Mouse (Mus musculus): ENCODE measurements at regions not wholly inside any gene's neighbourhood (a gene's known extent, or its start where the extent isn't known, plus 50 kb on each side); places are given as distances from the start of the nearest gene placed in this dataset.

DNA sequence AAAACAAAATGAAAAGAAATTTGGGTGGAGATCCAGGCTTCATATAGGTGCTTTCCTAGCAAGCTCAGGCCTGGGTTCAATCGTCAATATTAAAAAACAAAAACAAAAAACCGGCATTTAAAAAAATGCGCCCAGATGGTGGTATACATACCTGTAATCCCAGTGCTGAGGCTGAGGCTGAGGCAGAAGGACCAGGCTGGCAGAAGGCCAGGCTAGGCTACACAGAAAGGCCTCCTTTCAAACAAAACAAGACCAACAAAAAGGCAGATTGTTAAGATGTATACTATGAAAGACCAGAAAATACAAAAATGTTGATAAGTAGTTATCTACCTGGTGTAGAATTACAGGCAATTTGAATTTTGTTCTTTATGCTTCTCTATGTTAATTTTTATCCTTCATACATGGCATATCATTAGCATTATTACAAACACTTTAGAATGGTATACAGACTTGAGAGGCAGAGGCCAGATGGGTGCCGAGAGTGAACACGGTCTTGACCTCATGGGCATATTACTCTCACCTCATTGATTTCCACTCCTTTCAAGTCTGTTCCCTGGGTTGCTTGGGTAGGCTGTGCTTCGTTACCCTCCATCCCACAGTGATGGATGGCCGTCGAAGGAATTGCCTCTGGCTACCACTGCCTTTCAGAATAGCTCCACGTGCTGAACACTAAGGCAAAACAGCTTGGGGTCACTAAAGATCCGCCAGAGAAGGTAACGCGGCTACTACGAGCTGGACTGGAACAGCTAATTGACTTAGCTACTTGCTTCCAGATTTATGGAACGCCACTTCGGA, 339.6 kb upstream of the Gm6657 start:
- no peak overlapping the region for H3K27ac ChIP-seq (ENCODE audit: insufficient read depth, low read length)
- H3K4me3 ChIP-seq (ENCODE audit: insufficient read depth, low read length), result no peak overlapping the region
- peaks cover 5% of the 10 kb centered on the region; the same call in 1 of the 2 replicates for H3K4me1 ChIP-seq (ENCODE audit: control insufficient read depth, insufficient read depth, low read length)
- TF ChIP-seq POLR2A (IDR thresholded peaks at IDR 0.05; ENCODE audit: low read depth, low read length) (no peak), CTCF (IDR thresholded peaks at IDR 0.05; ENCODE audit: borderline replicate concordance, insufficient read depth, low read length) (no peak)

- no peak for TF ChIP-seq POLR2A (IDR thresholded peaks at IDR 0.05; ENCODE audit: low read depth, low read length)
- no peak for TF ChIP-seq CTCF (IDR thresholded peaks at IDR 0.05; ENCODE audit: borderline replicate concordance, insufficient read depth, low read length)
- no peak overlapping the region for H3K27ac ChIP-seq (ENCODE audit: insufficient read depth, low read length)
- H3K4me3 ChIP-seq (ENCODE audit: insufficient read depth, low read length), result no peak overlapping the region
- H3K4me1 ChIP-seq (ENCODE audit: control insufficient read depth, insufficient read depth, low read length), result peaks cover 5% of the 10 kb centered on the region; the same call in 1 of the 2 replicates
These were observed 338.2 kb upstream of the Gm6657 start for GRCm38 (mm10) chr12:77855796-77856195.

GRCm38 (mm10) chr12:77857281-77857680, 336.8 kb upstream of the Gm6657 start:
- no peak overlapping the region for H3K4me3 ChIP-seq (ENCODE audit: insufficient read depth, low read length)
- TF ChIP-seq POLR2A (IDR thresholded peaks at IDR 0.05; ENCODE audit: low read depth, low read length), result no peak
- no peak for TF ChIP-seq CTCF (IDR thresholded peaks at IDR 0.05; ENCODE audit: borderline replicate concordance, insufficient read depth, low read length)
- no peaks in the 10 kb centered on the region; the same call in 1 of the 2 replicates for H3K4me1 ChIP-seq (ENCODE audit: control insufficient read depth, insufficient read depth, low read length)
- H3K27ac ChIP-seq (ENCODE audit: insufficient read depth, low read length), result no peak overlapping the region

DNA sequence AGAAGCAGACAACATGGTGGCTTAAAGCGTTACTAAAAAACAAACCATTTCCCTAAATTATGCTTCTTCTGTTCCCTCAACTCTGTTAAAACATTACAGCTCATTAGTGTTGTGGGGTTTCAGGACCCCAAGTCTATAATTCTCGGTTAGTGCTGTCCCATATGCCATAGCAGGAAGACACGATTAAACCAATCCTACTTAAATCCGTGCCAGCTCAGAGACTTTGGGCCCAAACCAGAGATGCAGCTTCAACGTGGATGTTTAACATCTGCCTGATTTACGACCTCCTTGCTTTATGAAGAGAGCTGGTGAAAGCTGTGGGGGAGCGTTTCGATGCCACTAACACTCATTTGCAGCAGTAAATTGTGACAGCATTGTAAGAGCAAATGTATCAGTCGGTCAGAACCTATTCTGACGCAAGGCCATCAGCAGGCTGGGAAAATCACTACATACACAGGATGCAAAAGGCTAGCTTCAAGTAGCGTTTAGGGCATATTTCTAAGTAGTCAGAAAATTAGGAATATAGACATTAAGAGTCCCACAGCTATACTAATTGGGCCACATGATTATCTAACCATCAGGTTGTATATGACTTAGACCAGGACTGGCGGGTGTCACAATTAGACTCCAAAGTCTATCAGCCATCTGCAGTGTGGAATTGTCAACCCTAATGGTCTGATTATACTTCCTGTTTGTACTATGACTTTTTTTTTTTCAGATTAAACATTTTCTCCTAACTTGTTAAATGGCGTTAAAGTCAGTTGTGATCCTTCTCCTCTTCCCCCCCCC, 333.1 kb upstream of the Gm6657 start:
- no peak overlapping the region for H3K27ac ChIP-seq (ENCODE audit: insufficient read depth, low read length)
- TF ChIP-seq POLR2A (IDR thresholded peaks at IDR 0.05; ENCODE audit: low read depth, low read length) (no peak), CTCF (IDR thresholded peaks at IDR 0.05; ENCODE audit: borderline replicate concordance, insufficient read depth, low read length) (no peak)
- no peak overlapping the region for H3K4me3 ChIP-seq (ENCODE audit: insufficient read depth, low read length)
- H3K4me1 ChIP-seq (ENCODE audit: control insufficient read depth, insufficient read depth, low read length), result no peaks in the 10 kb centered on the region

GRCm38 (mm10) chr12:77867947-77868495, 326.0 kb upstream of the Gm6657 start:
- no peak overlapping the region for H3K27ac ChIP-seq (ENCODE audit: insufficient read depth, low read length)
- no peak for TF ChIP-seq POLR2A (IDR thresholded peaks at IDR 0.05; ENCODE audit: low read depth, low read length)
- no peak for TF ChIP-seq CTCF (IDR thresholded peaks at IDR 0.05; ENCODE audit: borderline replicate concordance, insufficient read depth, low read length)
- H3K4me1 ChIP-seq (ENCODE audit: control insufficient read depth, insufficient read depth, low read length), result no peaks in the 10 kb centered on the region
- H3K4me3 ChIP-seq (ENCODE audit: insufficient read depth, low read length), result no peak overlapping the region

DNA sequence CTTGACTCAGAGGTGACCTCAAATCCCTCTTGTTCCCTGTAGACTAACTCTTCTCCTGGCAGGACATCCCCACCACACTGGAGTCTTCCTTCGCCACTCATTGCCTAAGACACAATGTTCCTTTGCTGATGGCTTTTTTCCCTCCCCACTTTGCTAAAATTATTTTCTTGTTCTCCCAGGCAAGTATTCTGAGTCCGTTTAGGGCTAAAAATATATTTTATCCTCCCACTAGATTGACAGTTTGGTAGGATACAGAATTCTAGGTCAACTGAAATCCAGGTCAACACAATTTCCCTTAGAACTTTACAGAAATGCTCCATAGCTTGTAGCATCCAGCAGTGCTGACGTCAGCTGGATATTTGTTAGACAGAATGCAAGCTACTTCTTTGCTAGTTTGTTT, 324.7 kb upstream of the Gm6657 start:
- no peak overlapping the region for H3K27ac ChIP-seq (ENCODE audit: insufficient read depth, low read length)
- H3K4me3 ChIP-seq (ENCODE audit: insufficient read depth, low read length), result no peak overlapping the region
- H3K4me1 ChIP-seq (ENCODE audit: control insufficient read depth, insufficient read depth, low read length), result no peaks in the 10 kb centered on the region
- no peak for TF ChIP-seq POLR2A (IDR thresholded peaks at IDR 0.05; ENCODE audit: low read depth, low read length)
- TF ChIP-seq CTCF (IDR thresholded peaks at IDR 0.05; ENCODE audit: borderline replicate concordance, insufficient read depth, low read length), result no peak

DNA sequence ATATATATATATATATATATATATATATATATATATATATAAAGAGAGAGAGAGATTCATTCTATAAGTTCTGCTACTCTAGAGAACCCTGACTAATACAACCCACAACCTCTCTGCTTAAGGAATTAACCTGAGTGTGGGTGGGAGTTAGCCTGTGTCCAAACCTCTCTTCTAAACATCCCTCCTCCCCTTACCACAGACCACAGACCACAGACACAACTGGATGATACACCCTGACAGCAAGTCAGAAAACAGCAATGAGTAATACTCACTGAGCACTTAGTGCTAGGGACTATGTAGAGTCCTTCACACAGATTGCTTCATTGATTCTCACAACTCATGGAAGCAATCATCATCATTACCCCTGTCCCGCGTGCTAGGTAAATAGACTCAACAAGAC, 306.7 kb upstream of the Gm6657 start:
- no peak overlapping the region for H3K27ac ChIP-seq (ENCODE audit: insufficient read depth, low read length)
- TF ChIP-seq POLR2A (IDR thresholded peaks at IDR 0.05; ENCODE audit: low read depth, low read length) (no peak), CTCF (IDR thresholded peaks at IDR 0.05; ENCODE audit: borderline replicate concordance, insufficient read depth, low read length) (no peak)
- H3K4me1 ChIP-seq (ENCODE audit: control insufficient read depth, insufficient read depth, low read length), result peaks cover 5% of the 10 kb centered on the region; the same call in 1 of the 2 replicates

GRCm38 (mm10) chr12:77891452-77891851, 302.6 kb upstream of the Gm6657 start:
- H3K4me1 ChIP-seq (ENCODE audit: control insufficient read depth, insufficient read depth, low read length), result peaks cover 5% of the 10 kb centered on the region; the same call in 1 of the 2 replicates
- H3K4me3 ChIP-seq (ENCODE audit: insufficient read depth, low read length), result no peak overlapping the region
- H3K27ac ChIP-seq (ENCODE audit: insufficient read depth, low read length), result no peak overlapping the region
- TF ChIP-seq CTCF (IDR thresholded peaks at IDR 0.05; ENCODE audit: borderline replicate concordance, insufficient read depth, low read length), result no peak
- no peak for TF ChIP-seq POLR2A (IDR thresholded peaks at IDR 0.05; ENCODE audit: low read depth, low read length)

More for the DNA sequence above, 306.7 kb upstream of the Gm6657 start:
- no peak overlapping the region for H3K4me3 ChIP-seq (ENCODE audit: insufficient read depth, low read length)

- TF ChIP-seq CTCF (IDR thresholded peaks at IDR 0.05; ENCODE audit: borderline replicate concordance, insufficient read depth, low read length), result no peak
- no peak for TF ChIP-seq POLR2A (IDR thresholded peaks at IDR 0.05; ENCODE audit: low read depth, low read length)
- peaks cover 5% of the 10 kb centered on the region; the same call in 1 of the 2 replicates for H3K4me1 ChIP-seq (ENCODE audit: control insufficient read depth, insufficient read depth, low read length)
- H3K4me3 ChIP-seq (ENCODE audit: insufficient read depth, low read length), result no peak overlapping the region
- no peak overlapping the region for H3K27ac ChIP-seq (ENCODE audit: insufficient read depth, low read length)
These were observed 299.8 kb upstream of the Gm6657 start for GRCm38 (mm10) chr12:77894238-77894637.
